Mouse (Mus musculus) midbrain, embryonic 12.5 days (tissue): Measurements from ENCODE around the gene Tie1. TPM values are rescaled to one million over a fixed set of nuclear protein-coding genes. Genes with fewer than 3 reads are reported as not detected.

ENCODE experiments used
- ATAC-seq: fragments of 200-750 bp; cut with Nextera tagmentation; 2 replicates; pipeline ENCODE4 v1.8.0; 2017; ENCODE audit warnings: low read depth, moderate TSS enrichment, moderate library complexity; ENCODE audit not compliant: low FRiP score
- H3K27ac ChIP-seq: fragments of 300-500 bp; sonication (generic); replicated peaks from 2 replicates; pipeline ENCODE4 v1.5.1; 2016; ENCODE audit warnings: mild to moderate bottlenecking
- H3K27me3 ChIP-seq: fragments of 300-500 bp; sonication (generic); 2 replicates; pipeline ENCODE4 v1.6.1; 2016; ENCODE audit warnings: mild to moderate bottlenecking
- H3K36me3 ChIP-seq: fragments of 300-500 bp; sonication (generic); 2 replicates; pipeline ENCODE4 v1.6.1; 2016
- H3K4me1 ChIP-seq: fragments of 300-500 bp; sonication (generic); 2 replicates; pipeline ENCODE4 v1.6.1; 2016
- H3K4me2 ChIP-seq: fragments of 300-500 bp; sonication (generic); replicated peaks from 2 replicates; pipeline ENCODE4 v1.6.1; 2016; ENCODE audit warnings: mild to moderate bottlenecking, moderate library complexity
- H3K4me3 ChIP-seq: fragments of 300-500 bp; sonication (generic); 2 replicates; pipeline ENCODE4 v1.5.1; 2016; ENCODE audit warnings: mild to moderate bottlenecking
- H3K9ac ChIP-seq: fragments of 300-500 bp; sonication (generic); replicated peaks from 2 replicates; pipeline ENCODE4 v1.6.1; 2016; ENCODE audit warnings: mild to moderate bottlenecking, moderate library complexity
- H3K9me3 ChIP-seq: fragments of 300-500 bp; sonication (generic); 2 replicates; pipeline ENCODE4 v1.6.1; 2016; ENCODE audit warnings: mild to moderate bottlenecking
- WGBS: fragments of 180-500 bp; shearing (Covaris S2); methylation state at CpG from one replicate; pipeline ENCODE4 v1.1.7; 2016; 5-methylcytosine and 5-hydroxymethylcytosine counted together
- polyA plus RNA-seq: library from polyadenylated mRNA; unstranded; fragments of >200 nt; fragmentation: Nextera tagmentation; extraction: Ambion mirVana; gene quantifications from 2 replicates; pipeline ENCODE4 v1.2.1, GENCODE M21; 2016

Tie1 gene
- polyA plus RNA-seq, 1 experiment from 2014 or later = 21.0 TPM

DNA sequence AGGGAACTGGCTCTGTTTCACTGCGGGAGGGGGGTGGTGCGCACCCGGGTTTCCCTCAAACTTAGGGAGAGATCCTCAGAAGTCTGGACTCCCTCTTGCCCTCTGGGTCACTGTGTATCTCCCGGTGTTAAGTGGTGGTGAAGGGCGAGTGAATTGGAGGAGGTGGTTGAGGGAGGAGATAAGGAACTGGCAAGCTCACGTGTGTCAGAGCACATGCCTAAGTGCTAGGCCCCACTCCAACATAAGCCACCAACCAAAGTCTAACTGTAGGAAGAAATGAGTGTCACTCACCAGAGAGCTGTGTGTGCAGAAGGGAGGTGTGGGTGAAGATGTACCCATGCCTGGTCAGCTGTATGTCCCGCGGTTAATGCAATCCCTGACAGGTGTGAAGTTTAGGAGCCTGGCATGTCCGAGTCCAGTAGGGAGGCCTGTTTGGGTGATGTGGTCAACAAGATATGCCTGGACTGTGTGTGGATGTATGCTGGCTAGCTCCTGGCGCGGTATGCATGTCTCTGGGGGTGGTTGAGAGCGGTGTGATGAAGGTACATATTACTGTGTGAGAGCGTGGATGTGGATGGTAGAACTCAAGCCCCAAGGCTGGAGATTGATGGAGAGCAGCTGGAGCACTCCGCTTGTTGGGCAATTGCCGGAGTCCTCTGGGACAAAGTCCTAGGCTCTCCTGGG lies 61.2 kb downstream of the Tie1 start:
- no peaks in the 10 kb centered on the region for H3K27me3 ChIP-seq
- no peaks in the 10 kb centered on the region for H3K9me3 ChIP-seq
- peak overlapping the region; percentile 72 for H3K9ac ChIP-seq
- peaks cover 37% of the 10 kb centered on the region for H3K36me3 ChIP-seq
- peaks cover 23% of the 10 kb centered on the region for H3K4me1 ChIP-seq
- WGBS = 53% methylated on average over 15 of the region's 15 CpGs
- H3K4me3 ChIP-seq = peak overlapping the region; percentile 55
- H3K27ac ChIP-seq = peak overlapping the region; percentile 73; the same call in 1 of the 2 replicates
- peak overlapping the region; percentile 74 for H3K4me2 ChIP-seq
- peak; percentile 20; the same call in 1 of the 2 replicates for ATAC-seq

DNA sequence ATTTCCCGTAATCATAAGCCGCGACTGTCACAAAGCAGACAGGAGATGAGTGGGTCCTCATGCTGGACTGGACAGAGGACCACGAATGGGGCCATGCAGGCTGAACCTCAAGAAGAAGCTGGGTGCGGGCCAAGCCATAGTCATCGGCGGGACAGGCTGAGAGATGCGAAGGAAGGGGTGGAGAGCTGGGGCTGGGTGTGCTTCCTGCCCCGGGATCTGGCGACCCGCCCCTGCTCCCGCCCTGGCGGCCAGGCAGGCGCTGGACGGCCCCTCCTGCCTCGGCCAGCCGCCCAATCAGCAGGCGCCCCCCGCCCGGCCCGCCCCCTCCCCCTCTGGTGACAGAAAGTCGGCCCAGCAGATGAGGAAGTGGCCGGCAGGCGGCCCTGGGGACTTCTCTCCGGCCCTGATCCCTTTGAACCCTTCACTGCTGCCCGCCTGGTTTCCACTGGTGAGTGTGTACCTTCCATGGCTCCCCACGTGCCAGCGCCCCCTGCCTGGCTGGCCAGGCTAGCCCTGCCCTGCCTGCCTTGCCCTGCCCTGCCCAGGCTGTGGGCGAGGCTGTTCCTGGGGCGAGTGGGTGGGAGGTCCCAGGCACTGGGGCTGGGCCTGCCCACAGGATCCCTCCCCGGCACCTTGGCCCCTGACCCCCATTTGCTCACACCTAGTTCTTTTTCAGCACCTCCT lies 62.0 kb downstream of the Tie1 start, which contains the start of gene Elovl1:
Gene Elovl1, plus strand, starts transcription at position 326 of the 684 bp plus-strand sequence.
- H3K27ac ChIP-seq = peak within 1 kb of the TSS; percentile 73
- no peaks in the 10 kb centered on the region for H3K9me3 ChIP-seq
- ATAC-seq = peak; percentile 97
- H3K9ac ChIP-seq = peak within 1 kb of the TSS; percentile 72
- WGBS = under 1% methylated on average over 19 of the region's 31 CpGs
- H3K36me3 ChIP-seq = peaks cover 29% of the 10 kb centered on the region
- H3K27me3 ChIP-seq = no peaks in the 10 kb centered on the region
- H3K4me2 ChIP-seq = peak within 1 kb of the TSS; percentile 74
- peaks cover 23% of the 10 kb centered on the region for H3K4me1 ChIP-seq
- peak within 1 kb of the TSS; percentile 55 for H3K4me3 ChIP-seq

DNA sequence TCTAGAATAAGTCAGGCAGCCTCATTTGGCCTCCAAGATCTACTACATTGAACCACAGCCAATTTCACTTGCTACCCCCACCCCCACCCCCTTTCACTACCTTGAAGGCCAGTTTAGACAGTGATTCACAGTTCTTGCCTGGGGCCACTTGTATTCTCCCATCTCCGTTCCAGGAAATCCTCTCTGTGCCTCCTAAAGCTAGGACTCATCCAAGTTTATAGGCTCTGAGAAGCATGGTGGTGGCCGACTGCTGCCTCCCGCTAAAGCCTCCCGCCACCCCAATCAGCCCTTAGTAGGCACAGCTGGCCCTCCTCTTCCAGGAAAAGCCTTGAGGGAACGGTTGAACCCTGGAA lies 62.5 kb downstream of the Tie1 start:
- peaks cover 23% of the 10 kb centered on the region for H3K4me1 ChIP-seq
- H3K4me2 ChIP-seq = peak overlapping the region; percentile 74
- WGBS = 2% methylated on average over 5 of the region's 5 CpGs
- H3K36me3 ChIP-seq = peaks cover 28% of the 10 kb centered on the region
- peak overlapping the region; percentile 72 for H3K9ac ChIP-seq
- ATAC-seq = peak; percentile 32; the same call in 1 of the 2 replicates
- H3K4me3 ChIP-seq = peak overlapping the region; percentile 55
- no peaks in the 10 kb centered on the region for H3K27me3 ChIP-seq
- H3K27ac ChIP-seq = peak overlapping the region; percentile 73
- no peaks in the 10 kb centered on the region for H3K9me3 ChIP-seq

DNA sequence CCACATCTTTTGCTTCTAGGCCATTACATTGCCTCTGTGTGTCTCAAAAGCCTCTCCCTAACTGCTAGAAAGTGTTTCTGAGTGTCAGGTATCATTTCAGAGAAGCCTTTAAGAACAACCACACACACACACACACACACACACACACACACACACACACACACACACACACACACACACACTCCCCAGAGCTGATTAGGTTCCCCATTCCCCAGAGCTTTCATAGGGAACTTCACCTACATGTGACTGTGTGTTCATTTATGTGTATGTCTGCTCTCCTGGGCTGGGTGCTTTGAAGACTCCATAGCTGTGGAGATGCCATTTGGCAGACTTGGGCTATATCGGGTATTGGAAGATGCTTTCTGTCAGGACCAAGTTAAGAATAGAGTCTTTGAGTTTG lies 64.5 kb downstream of the Tie1 start:
- 100% methylated on average over 1 of the region's 1 CpGs for WGBS
- Histone ChIP-seq H3K9ac (no peak overlapping the region), H3K9me3 (no peaks in the 10 kb centered on the region), H3K4me3 (no peak overlapping the region), H3K4me1 (peaks cover 23% of the 10 kb centered on the region), H3K36me3 (peaks cover 25% of the 10 kb centered on the region), H3K4me2 (no peak overlapping the region), H3K27ac (no peak overlapping the region), H3K27me3 (no peaks in the 10 kb centered on the region)
- ATAC-seq = no peak

DNA sequence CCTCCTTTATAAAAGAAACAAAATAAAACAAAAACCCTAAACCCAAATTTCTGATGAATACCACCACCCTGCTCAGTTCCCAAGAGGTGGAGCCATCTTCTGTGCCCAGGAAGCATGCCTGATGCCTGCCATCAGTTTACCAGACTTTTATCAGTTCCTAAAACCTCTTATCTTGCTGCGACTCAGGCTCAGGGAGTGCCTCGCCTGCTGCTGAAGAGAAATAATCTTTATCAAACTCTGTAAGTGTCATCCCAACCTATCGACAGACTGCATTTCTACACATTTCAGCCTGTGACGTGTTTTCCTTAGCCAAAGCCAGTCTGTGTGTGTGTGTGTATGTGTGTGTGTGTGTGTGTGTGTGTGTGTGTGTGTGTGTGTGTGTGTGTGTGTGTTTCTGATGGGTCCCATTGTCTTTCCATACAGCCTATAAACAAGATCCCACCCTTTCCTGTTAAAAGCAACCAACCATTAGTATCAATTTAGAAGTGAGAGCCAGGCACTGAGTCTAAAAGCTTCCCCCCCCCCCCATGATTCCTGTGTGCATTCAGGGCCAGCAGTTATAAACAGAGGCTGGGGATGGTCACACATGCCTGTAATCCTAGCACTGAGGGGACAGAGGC lies 65.2 kb downstream of the Tie1 start:
- H3K9me3 ChIP-seq = no peaks in the 10 kb centered on the region
- H3K9ac ChIP-seq = no peak overlapping the region
- no peak overlapping the region for H3K4me2 ChIP-seq
- no peak overlapping the region for H3K4me3 ChIP-seq
- no peak overlapping the region for H3K27ac ChIP-seq
- WGBS = 92% methylated on average over 4 of the region's 4 CpGs
- no peaks in the 10 kb centered on the region for H3K27me3 ChIP-seq
- no peak for ATAC-seq
- peaks cover 23% of the 10 kb centered on the region for H3K4me1 ChIP-seq
- H3K36me3 ChIP-seq = peaks cover 32% of the 10 kb centered on the region

DNA sequence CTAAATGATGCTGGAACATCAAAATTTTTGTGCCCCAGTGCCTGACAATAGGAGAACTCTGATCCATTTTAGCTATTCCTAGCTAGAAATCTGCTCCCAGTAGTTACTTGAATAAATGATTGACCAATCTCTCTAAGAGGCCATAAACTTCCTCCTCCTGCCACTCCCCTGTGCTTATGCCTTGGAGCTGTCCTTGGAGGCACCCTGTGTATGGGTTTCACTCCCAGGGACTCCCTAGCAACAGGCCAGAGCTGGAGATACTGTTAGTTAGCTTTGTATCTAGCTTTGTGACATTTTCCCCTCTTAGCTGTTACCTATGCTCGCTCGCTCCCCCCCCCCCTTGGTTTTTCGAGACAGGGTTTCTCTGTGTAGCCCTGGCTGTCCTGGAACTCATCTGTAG lies 68.5 kb downstream of the Tie1 start:
- no peaks in the 10 kb centered on the region for H3K27me3 ChIP-seq
- no peaks in the 10 kb centered on the region for H3K9me3 ChIP-seq
- H3K4me1 ChIP-seq = no peaks in the 10 kb centered on the region
- H3K9ac ChIP-seq = no peak overlapping the region
- no peak overlapping the region for H3K4me3 ChIP-seq
- ATAC-seq = no peak
- no peak overlapping the region for H3K27ac ChIP-seq
- H3K36me3 ChIP-seq = peaks cover 58% of the 10 kb centered on the region
- H3K4me2 ChIP-seq = no peak overlapping the region
- WGBS = 91% methylated on average over 3 of the region's 3 CpGs

Other genes starting within 250 kb of the Tie1 start
- gene Ptprf, start 198.7 kb downstream of the Tie1 start, polyA plus RNA-seq = 113 and 123 TPM in 2 replicates
- 12.0 and 13.6 TPM in 2 replicates for gene Szt2, start 80.8 kb downstream of the Tie1 start, polyA plus RNA-seq
- 144 and 147 TPM in 2 replicates for gene Med8, start 80.7 kb downstream of the Tie1 start, polyA plus RNA-seq
- gene Elovl1, start 62.0 kb downstream of the Tie1 start, polyA plus RNA-seq = 35.4 and 37.6 TPM in 2 replicates
- 233 and 235 TPM in 2 replicates for gene Cdc20, start 52.7 kb downstream of the Tie1 start, polyA plus RNA-seq
- gene Mpl, start 32.5 kb downstream of the Tie1 start, polyA plus RNA-seq = 0.54 and 0.77 TPM in 2 replicates
- 0.26 and 0.48 TPM in 2 replicates for gene 2610528J11Rik, start 36.9 kb upstream of the Tie1 start, polyA plus RNA-seq
- 0.13 and 0.26 TPM in 2 replicates for gene Tmem125, start 54.0 kb upstream of the Tie1 start, polyA plus RNA-seq
- 0.92 and 1.5 TPM in 2 replicates for gene Cfap57, start 130.7 kb upstream of the Tie1 start, polyA plus RNA-seq
- gene Ebna1bp2, start 130.7 kb upstream of the Tie1 start, polyA plus RNA-seq = 167 TPM in 2 replicates
- not detected in 2 replicates for gene Olfr62, start 168.9 kb upstream of the Tie1 start, polyA plus RNA-seq
- not detected in 2 replicates for gene Olfr1342, start 202.7 kb upstream of the Tie1 start, polyA plus RNA-seq
- not detected in 2 replicates for gene Olfr1341, start 213.5 kb upstream of the Tie1 start, polyA plus RNA-seq
- not detected in 2 replicates for gene Olfr1340, start 230.1 kb upstream of the Tie1 start, polyA plus RNA-seq
- not detected in 2 replicates for gene Olfr1339, start 242.1 kb upstream of the Tie1 start, polyA plus RNA-seq